Mouse (Mus musculus): ENCODE data around the gene Pik3ip1.

GRCm38 (mm10) chr11:3347835-3348195 lies 17.6 kb downstream of the Pik3ip1 start:
- TF ChIP-seq CTCF (IDR thresholded peaks at IDR 0.05; ENCODE audit: extremely low read depth, insufficient read depth, insufficient read length, insufficient replicate concordance) (no peak), POLR2A (IDR thresholded peaks at IDR 0.05; ENCODE audit: low read depth, low read length) (no peak)

Data from spleen, adult 2 months (tissue).